Mouse (Mus musculus) testis, adult 2 months (tissue): ENCODE measurements around the gene Frmd5.

Experiments used
- CTCF ChIP-seq: fragments of 200-500 bp; IDR thresholded peaks from 2 replicates; pipeline ENCODE4 v1.5.1; 2012; ENCODE audit warnings: low read depth, mild to moderate bottlenecking, inconsistent platforms, low read length, moderate library complexity; ENCODE audit not compliant: control insufficient read depth, insufficient read depth, insufficient replicate concordance
- POLR2A ChIP-seq: fragments of 200-500 bp; IDR thresholded peaks from 2 replicates; pipeline ENCODE4 v1.6.1; 2012; ENCODE audit warnings: low read depth, mild to moderate bottlenecking, inconsistent platforms, low read length, moderate library complexity; ENCODE audit not compliant: control insufficient read depth

DNA sequence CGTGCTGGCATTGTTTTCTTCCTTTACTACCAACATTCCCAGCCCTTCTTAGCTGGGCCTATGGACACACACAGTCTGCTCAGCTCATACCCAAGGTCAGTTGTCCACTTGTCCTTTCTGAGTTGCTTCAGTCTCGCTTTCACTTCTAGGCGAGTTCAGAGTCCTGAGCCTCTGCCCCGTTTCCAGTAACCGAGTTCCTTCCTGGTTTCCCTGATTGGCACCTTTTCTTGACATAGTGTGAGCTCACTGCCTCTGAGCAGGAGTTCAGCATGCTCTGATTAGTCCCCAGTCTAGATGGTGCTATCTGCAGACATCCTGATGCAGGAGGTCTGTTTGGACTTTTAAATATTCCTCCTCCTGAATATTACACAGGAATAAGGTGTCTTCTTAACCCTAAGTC, 17.8 kb upstream of the Frmd5 start:
- no peak for TF ChIP-seq CTCF
- TF ChIP-seq POLR2A: no peak
